In the genomic region with DNA sequence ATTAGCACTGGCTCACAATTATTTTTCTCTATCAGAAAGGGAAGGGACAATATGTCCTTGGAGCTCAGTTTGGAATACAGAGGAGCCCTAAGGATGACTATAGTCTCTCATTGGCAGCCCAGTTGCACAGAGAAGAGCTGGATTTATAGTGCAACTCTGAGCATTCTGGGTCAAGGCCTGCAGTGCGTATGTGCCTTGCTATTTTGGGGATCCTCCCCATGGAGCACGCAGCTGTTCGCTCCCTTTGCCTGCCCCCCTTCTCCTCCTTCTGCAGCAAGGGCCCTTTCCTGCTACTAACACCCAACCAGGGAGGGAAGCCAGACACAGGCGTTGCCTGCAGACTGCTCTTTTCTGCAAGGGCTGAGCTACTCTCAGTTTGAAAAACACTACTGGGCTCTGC, we compare ENCODE assay signal across 8 mouse cellular contexts. TPM values are rescaled to one million over a fixed set of nuclear protein-coding genes. Genes with fewer than 3 reads are reported as not detected.
DNase-seq lines count a peak whose midpoint lies in the region; ATAC-seq and TF ChIP-seq lines count a peak whose summit lies in the region.

No protein-coding gene starts in this region.

- H3K4me3 ChIP-seq in lung, postnatal 0 days (ENCODE audit: low read depth, low read length) = no peak overlapping the region
- no peak overlapping the region for H3K4me3 ChIP-seq in midbrain, embryonic 15.5 days
- H3K4me3 ChIP-seq in forebrain, embryonic 12.5 days (replicated peaks) = no peak overlapping the region
- no peak overlapping the region for H3K4me3 ChIP-seq in kidney, embryonic 15.5 days (replicated peaks)

- peak; percentile 55 for ATAC-seq in lung, postnatal 0 days
- ATAC-seq in midbrain, embryonic 15.5 days (replicated peaks) = no peak
- no peak for ATAC-seq in forebrain, embryonic 12.5 days (ENCODE audit: low FRiP score)
- no peak for ATAC-seq in kidney, embryonic 15.5 days (replicated peaks; ENCODE audit: low FRiP score)

- no peak for TF ChIP-seq CTCF in lung, postnatal 0 days (IDR thresholded peaks at IDR 0.05)

- DNase-seq in lung, postnatal 0 days (ENCODE audit: low spot score) = peak; percentile 5
- no peak for DNase-seq in lung, postnatal 25 days (ENCODE audit: low spot score)
- DNase-seq in cerebellum, adult 9-11 months = peak; percentile 93
- DNase-seq in heart, postnatal 36 days = peak; percentile 32 to 60
- DNase-seq in right cerebral cortex, postnatal 36 days (ENCODE audit: low spot score in 2 of 2) = peak; percentile 20 to 58

- H3K9ac ChIP-seq in lung, postnatal 0 days (replicated peaks; ENCODE audit: low read depth) = no peak overlapping the region
- no peak overlapping the region for H3K9ac ChIP-seq in midbrain, embryonic 15.5 days
- H3K9ac ChIP-seq in forebrain, embryonic 12.5 days = no peak overlapping the region
- no peak overlapping the region for H3K9ac ChIP-seq in kidney, embryonic 15.5 days

- H3K27ac ChIP-seq in lung, postnatal 0 days (ENCODE audit: low read length) = no peak overlapping the region
- no peak overlapping the region for H3K27ac ChIP-seq in midbrain, embryonic 15.5 days
- no peak overlapping the region for H3K27ac ChIP-seq in forebrain, embryonic 12.5 days
- no peak overlapping the region for H3K27ac ChIP-seq in kidney, embryonic 15.5 days

- TF ChIP-seq EP300 in lung, postnatal 0 days (IDR thresholded peaks at IDR 0.05) = no peak

- H3K27me3 ChIP-seq in lung, postnatal 0 days (replicated peaks; ENCODE audit: insufficient read depth, low read length) = no peaks in the 10 kb centered on the region
- H3K27me3 ChIP-seq in midbrain, embryonic 15.5 days (replicated peaks) = no peaks in the 10 kb centered on the region
- H3K27me3 ChIP-seq in forebrain, embryonic 12.5 days = no peaks in the 10 kb centered on the region
- H3K27me3 ChIP-seq in kidney, embryonic 15.5 days = peaks cover 16% of the 10 kb centered on the region; the same call in 1 of the 2 replicates

- WGBS in lung, postnatal 0 days = 64% methylated on average over 4 of the region's 4 CpGs
- WGBS in midbrain, embryonic 15.5 days = 75% methylated on average over 4 of the region's 4 CpGs
- 83% methylated on average over 4 of the region's 4 CpGs for WGBS in forebrain, embryonic 12.5 days
- 77% methylated on average over 4 of the region's 4 CpGs for WGBS in kidney, embryonic 15.5 days

- H3K36me3 ChIP-seq in lung, postnatal 0 days (ENCODE audit: insufficient read depth, low read length) = no peaks in the 10 kb centered on the region
- no peaks in the 10 kb centered on the region for H3K36me3 ChIP-seq in midbrain, embryonic 15.5 days (replicated peaks)
- H3K36me3 ChIP-seq in forebrain, embryonic 12.5 days (replicated peaks) = no peaks in the 10 kb centered on the region
- no peaks in the 10 kb centered on the region for H3K36me3 ChIP-seq in kidney, embryonic 15.5 days

- intact Hi-C loops in heart, postnatal 36 days (cut with DNase I) = loop anchor here (5.0 to 10.0 kb wide), 2 partner anchors 54 to 212 kb away; partner anchors contain the start of gene Mamld1

- no peak overlapping the region for H3K4me2 ChIP-seq in lung, postnatal 0 days (replicated peaks; ENCODE audit: low read depth, low read length)
- H3K4me2 ChIP-seq in midbrain, embryonic 15.5 days = no peak overlapping the region
- H3K4me2 ChIP-seq in forebrain, embryonic 12.5 days = no peak overlapping the region
- no peak overlapping the region for H3K4me2 ChIP-seq in kidney, embryonic 15.5 days

- H3K4me1 ChIP-seq in lung, postnatal 0 days (ENCODE audit: insufficient read depth, low read depth, low read length) = no peaks in the 10 kb centered on the region
- no peaks in the 10 kb centered on the region for H3K4me1 ChIP-seq in midbrain, embryonic 15.5 days
- no peaks in the 10 kb centered on the region for H3K4me1 ChIP-seq in forebrain, embryonic 12.5 days
- H3K4me1 ChIP-seq in kidney, embryonic 15.5 days = no peaks in the 10 kb centered on the region

- no peaks in the 10 kb centered on the region for H3K9me3 ChIP-seq in lung, postnatal 0 days (ENCODE audit: low read length)
- no peaks in the 10 kb centered on the region for H3K9me3 ChIP-seq in midbrain, embryonic 15.5 days
- H3K9me3 ChIP-seq in forebrain, embryonic 12.5 days = no peaks in the 10 kb centered on the region
- H3K9me3 ChIP-seq in kidney, embryonic 15.5 days (replicated peaks) = no peaks in the 10 kb centered on the region

RNA-seq across cellular contexts. Expression of gene Mamld1, which starts 56.3 kb away (rescaled TPM):
- polyA plus RNA-seq in lung, postnatal 0 days (2015; fragmentation: Nextera tagmentation; extraction: Ambion mirVana) = 2.4 and 2.5 TPM in 2 replicates
- total RNA-seq in heart, postnatal 36 days (2021) = 1 to 10 TPM; 6.3 to 7.2 TPM
- polyA plus RNA-seq in midbrain, embryonic 15.5 days (2015; fragmentation: Nextera tagmentation; extraction: Ambion mirVana) = 5.4 and 5.6 TPM in 2 replicates
- polyA plus RNA-seq in forebrain, embryonic 12.5 days (2016; fragmentation: Nextera tagmentation; extraction: Ambion mirVana) = 8.2 and 9.7 TPM in 2 replicates
- 2.1 and 2.8 TPM in 2 replicates for polyA plus RNA-seq in kidney, embryonic 15.5 days (2015; fragmentation: Nextera tagmentation; extraction: Ambion mirVana)
